Mouse (Mus musculus) intestine, embryonic 14.5 days (tissue): ENCODE data around the gene Ptprd. TPM values are rescaled to one million over a fixed set of nuclear protein-coding genes. Genes with fewer than 3 reads are reported as not detected.

Experiments
- ATAC-seq: fragments of 200-750 bp; cut with Nextera tagmentation; replicated peaks from 2 replicates; pipeline ENCODE4 v1.8.0; 2017; ENCODE audit warnings: low read depth, moderate number of reproducible peaks, moderate TSS enrichment, moderate library complexity; ENCODE audit not compliant: low FRiP score, low TSS enrichment
- DNase-seq: peaks from one replicate; pipeline ENCODE4 v3.0.0-alpha.2; 2018; ENCODE audit warnings: low spot score
- H3K27ac ChIP-seq: fragments of 300-500 bp; sonication (generic); 2 replicates; pipeline ENCODE4 v1.5.1; 2014; ENCODE audit warnings: low read depth, mild to moderate bottlenecking, control low read depth
- H3K27me3 ChIP-seq: fragments of 300-500 bp; sonication (generic); replicated peaks from 2 replicates; pipeline ENCODE4 v1.6.1; 2014; ENCODE audit warnings: low read length, control low read depth; ENCODE audit not compliant: control insufficient read depth, insufficient read depth
- H3K36me3 ChIP-seq: fragments of 300-500 bp; sonication (generic); 2 replicates; pipeline ENCODE4 v1.6.1; 2014; ENCODE audit warnings: low read length, control low read depth; ENCODE audit not compliant: control insufficient read depth, insufficient read depth
- H3K4me1 ChIP-seq: fragments of 300-500 bp; sonication (generic); replicated peaks from 2 replicates; pipeline ENCODE4 v1.6.1; 2014; ENCODE audit warnings: low read length, control low read depth, mixed read lengths; ENCODE audit not compliant: control insufficient read depth, insufficient read depth
- H3K4me2 ChIP-seq: fragments of 300-500 bp; sonication (generic); 2 replicates; pipeline ENCODE4 v1.6.1; 2014; ENCODE audit warnings: low read length
- H3K4me3 ChIP-seq: fragments of 300-500 bp; sonication (generic); 2 replicates; pipeline ENCODE4 v1.5.1; 2014; ENCODE audit warnings: low read depth, low read length, control low read depth, mixed read lengths
- H3K9ac ChIP-seq: fragments of 300-500 bp; sonication (generic); 2 replicates; pipeline ENCODE4 v1.6.1; 2014; ENCODE audit warnings: mild to moderate bottlenecking, low read length
- H3K9me3 ChIP-seq: fragments of 300-500 bp; sonication (generic); 2 replicates; pipeline ENCODE4 v1.6.1; 2016; ENCODE audit warnings: low read length, control low read depth; ENCODE audit not compliant: control insufficient read depth
- WGBS: fragments of 180-500 bp; shearing (Covaris S2); extraction: QIAGEN DNeasy Blood & Tissue Kit; methylation state at CpG from one replicate; pipeline ENCODE4 v1.1.7; 2014; 5-methylcytosine and 5-hydroxymethylcytosine counted together
- polyA plus RNA-seq: library from polyadenylated mRNA; unstranded; fragments of >200 nt; fragmentation: Nextera tagmentation; extraction: Ambion mirVana; gene quantifications from 2 replicates; pipeline ENCODE4 v1.2.1, GENCODE M21; 2014

The Ptprd gene
- polyA plus RNA-seq, 1 experiment from 2014 or later = 19.4 TPM

GRCm38 (mm10) chr4:76312593-76312992, 1899.2 kb downstream of the Ptprd start:
- ATAC-seq (no peak), DNase-seq (no peak)
- no peaks in the 10 kb centered on the region for H3K4me1 ChIP-seq
- H3K9me3 ChIP-seq = no peaks in the 10 kb centered on the region
- no peak overlapping the region for H3K27ac ChIP-seq
- H3K4me2 ChIP-seq = no peak overlapping the region
- no peaks in the 10 kb centered on the region for H3K36me3 ChIP-seq
- H3K9ac ChIP-seq = no peak overlapping the region
- H3K4me3 ChIP-seq = no peak overlapping the region
- H3K27me3 ChIP-seq = no peaks in the 10 kb centered on the region
- WGBS = 57% methylated on average over 3 of the region's 3 CpGs

- H3K4me2 ChIP-seq = no peak overlapping the region
- no peak overlapping the region for H3K27ac ChIP-seq
- DNase-seq (no peak), ATAC-seq (no peak)
- no peaks in the 10 kb centered on the region for H3K27me3 ChIP-seq
- H3K4me3 ChIP-seq = no peak overlapping the region
- no peaks in the 10 kb centered on the region for H3K4me1 ChIP-seq
- no peaks in the 10 kb centered on the region for H3K36me3 ChIP-seq
- WGBS = 79% methylated on average over 5 of the region's 5 CpGs
- no peak overlapping the region for H3K9ac ChIP-seq
- H3K9me3 ChIP-seq = no peaks in the 10 kb centered on the region
Measured at GRCm38 (mm10) chr4:76305987-76306386, 1905.8 kb downstream of the Ptprd start.

- Histone ChIP-seq H3K27ac (no peak overlapping the region), H3K4me1 (no peaks in the 10 kb centered on the region; the same call in 1 of the 2 replicates), H3K27me3 (no peaks in the 10 kb centered on the region), H3K9ac (no peak overlapping the region), H3K36me3 (no peaks in the 10 kb centered on the region), H3K4me3 (no peak overlapping the region), H3K4me2 (no peak overlapping the region), H3K9me3 (no peaks in the 10 kb centered on the region)
- DNase-seq (no peak), ATAC-seq (no peak)
- 44% methylated on average over 3 of the region's 3 CpGs for WGBS
Measured at GRCm38 (mm10) chr4:76297375-76297774, 1914.4 kb downstream of the Ptprd start.

- H3K27me3 ChIP-seq = no peaks in the 10 kb centered on the region
- no peak for DNase-seq
- H3K4me3 ChIP-seq = no peak overlapping the region
- H3K9ac ChIP-seq = no peak overlapping the region
- no peak for ATAC-seq
- no peaks in the 10 kb centered on the region for H3K9me3 ChIP-seq
- H3K4me2 ChIP-seq = no peak overlapping the region
- H3K4me1 ChIP-seq = no peaks in the 10 kb centered on the region; the same call in 1 of the 2 replicates
- H3K36me3 ChIP-seq = no peaks in the 10 kb centered on the region
- H3K27ac ChIP-seq = no peak overlapping the region
- 69% methylated on average over 8 of the region's 8 CpGs for WGBS
Measured at GRCm38 (mm10) chr4:76292733-76293357, 1918.9 kb downstream of the Ptprd start.

GRCm38 (mm10) chr4:76290484-76290818, 1921.3 kb downstream of the Ptprd start:
- Histone ChIP-seq H3K4me2 (no peak overlapping the region), H3K36me3 (no peaks in the 10 kb centered on the region), H3K27ac (no peak overlapping the region), H3K4me1 (no peaks in the 10 kb centered on the region; the same call in 1 of the 2 replicates), H3K9me3 (no peaks in the 10 kb centered on the region), H3K4me3 (no peak overlapping the region), H3K9ac (no peak overlapping the region), H3K27me3 (no peaks in the 10 kb centered on the region)
- ATAC-seq (no peak), DNase-seq (no peak)
- 93% methylated on average over 1 of the region's 1 CpGs for WGBS

GRCm38 (mm10) chr4:76289612-76290483, 1921.9 kb downstream of the Ptprd start:
- H3K9ac ChIP-seq = no peak overlapping the region
- ATAC-seq (no peak), DNase-seq (no peak)
- no peak overlapping the region for H3K4me2 ChIP-seq
- no peaks in the 10 kb centered on the region for H3K27me3 ChIP-seq
- H3K4me1 ChIP-seq = no peaks in the 10 kb centered on the region; the same call in 1 of the 2 replicates
- WGBS = 65% methylated on average over 12 of the region's 12 CpGs
- H3K27ac ChIP-seq = no peak overlapping the region
- no peak overlapping the region for H3K4me3 ChIP-seq
- H3K36me3 ChIP-seq = no peaks in the 10 kb centered on the region
- no peaks in the 10 kb centered on the region for H3K9me3 ChIP-seq

- no peak overlapping the region for H3K9ac ChIP-seq
- no peaks in the 10 kb centered on the region for H3K27me3 ChIP-seq
- DNase-seq (no peak), ATAC-seq (no peak)
- no peaks in the 10 kb centered on the region for H3K9me3 ChIP-seq
- H3K4me3 ChIP-seq = no peak overlapping the region
- no peak overlapping the region for H3K27ac ChIP-seq
- no peak overlapping the region for H3K4me2 ChIP-seq
- H3K36me3 ChIP-seq = no peaks in the 10 kb centered on the region
- 69% methylated on average over 2 of the region's 2 CpGs for WGBS
- H3K4me1 ChIP-seq = no peaks in the 10 kb centered on the region; the same call in 1 of the 2 replicates
Measured at GRCm38 (mm10) chr4:76286016-76286415, 1925.7 kb downstream of the Ptprd start.

- Histone ChIP-seq H3K36me3 (no peaks in the 10 kb centered on the region), H3K27me3 (no peaks in the 10 kb centered on the region), H3K4me3 (no peak overlapping the region), H3K9me3 (no peaks in the 10 kb centered on the region), H3K27ac (no peak overlapping the region), H3K4me1 (no peaks in the 10 kb centered on the region; the same call in 1 of the 2 replicates), H3K9ac (no peak overlapping the region), H3K4me2 (no peak overlapping the region)
- ATAC-seq (no peak), DNase-seq (no peak)
- WGBS = 71% methylated on average over 4 of the region's 4 CpGs
Measured at GRCm38 (mm10) chr4:76282886-76283285, 1928.9 kb downstream of the Ptprd start.
